Mouse (Mus musculus) midbrain, embryonic 13.5 days (tissue): ENCODE measurements around the gene Cdk9. TPM values are rescaled to one million over a fixed set of nuclear protein-coding genes. Genes with fewer than 3 reads are reported as not detected.

Experiments used
- ATAC-seq: fragments of 200-750 bp; cut with Nextera tagmentation; 2 replicates; pipeline ENCODE4 v1.8.0; 2017; ENCODE audit warnings: mild to moderate bottlenecking, moderate TSS enrichment, moderate library complexity
- H3K27ac ChIP-seq: fragments of 300-500 bp; sonication (generic); 2 replicates; pipeline ENCODE4 v1.5.1; 2015; ENCODE audit warnings: inconsistent platforms, mild to moderate bottlenecking, moderate library complexity
- H3K27me3 ChIP-seq: fragments of 300-500 bp; sonication (generic); 2 replicates; pipeline ENCODE4 v1.6.1; 2015; ENCODE audit warnings: mild to moderate bottlenecking, inconsistent platforms
- H3K36me3 ChIP-seq: fragments of 300-500 bp; sonication (generic); 2 replicates; pipeline ENCODE4 v1.6.1; 2015; ENCODE audit warnings: mild to moderate bottlenecking, inconsistent platforms
- H3K4me1 ChIP-seq: fragments of 300-500 bp; sonication (generic); replicated peaks from 2 replicates; pipeline ENCODE4 v1.6.1; 2015; ENCODE audit warnings: inconsistent platforms
- H3K4me2 ChIP-seq: fragments of 300-500 bp; sonication (generic); replicated peaks from 2 replicates; pipeline ENCODE4 v1.6.1; 2015; ENCODE audit warnings: moderate library complexity, mild to moderate bottlenecking, inconsistent platforms
- H3K4me3 ChIP-seq: fragments of 300-500 bp; sonication (generic); replicated peaks from 2 replicates; pipeline ENCODE4 v1.5.1; 2015; ENCODE audit warnings: mild to moderate bottlenecking, inconsistent platforms
- H3K9ac ChIP-seq: fragments of 300-500 bp; sonication (generic); replicated peaks from 2 replicates; pipeline ENCODE4 v1.6.1; 2015; ENCODE audit warnings: mild to moderate bottlenecking, inconsistent platforms
- H3K9me3 ChIP-seq: fragments of 300-500 bp; sonication (generic); 2 replicates; pipeline ENCODE4 v1.6.1; 2016; ENCODE audit warnings: mild to moderate bottlenecking, inconsistent platforms
- WGBS: fragments of 180-500 bp; shearing (Covaris S2); methylation state at CpG from one replicate; pipeline ENCODE4 v1.1.7; 2015; 5-methylcytosine and 5-hydroxymethylcytosine counted together
- microRNA counts: library from miRNA; unstranded; fragments of <30 nt; microRNA quantifications from one replicate; lab custom pipeline; 2016
- microRNA-seq: library from miRNA; unstranded; fragments of <30 nt; microRNA quantifications from one replicate; pipeline ENCODE4, GENCODE M21; 2016
- polyA plus RNA-seq: library from polyadenylated mRNA; unstranded; fragments of >200 nt; fragmentation: Nextera tagmentation; extraction: Ambion mirVana; gene quantifications from 2 replicates; pipeline ENCODE4 v1.2.1, GENCODE M21; 2015

Cdk9 gene
- polyA plus RNA-seq, 1 experiment from 2014 or later = 84.5 TPM

DNA sequence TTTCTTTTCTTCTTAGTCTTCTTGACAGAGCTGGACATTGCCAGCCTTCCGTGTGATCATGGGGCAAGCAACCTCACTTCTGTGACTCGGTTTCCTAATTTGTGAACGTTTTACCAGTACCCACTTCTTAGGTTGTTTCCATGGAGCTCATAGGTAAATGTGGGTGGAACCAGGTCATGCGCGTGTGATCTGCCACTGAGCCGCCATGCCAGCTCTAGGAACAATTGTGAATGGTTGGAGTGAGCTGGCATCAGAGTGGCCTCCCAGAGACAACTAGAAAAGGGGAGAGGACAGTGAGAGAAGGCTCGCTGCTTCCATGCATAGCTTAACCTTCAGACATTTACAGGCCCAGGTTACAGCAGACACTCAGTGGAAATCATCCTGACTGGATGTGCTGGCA lies 44.7 kb downstream of the Cdk9 start:
- peaks cover 2% of the 10 kb centered on the region; the same call in 1 of the 2 replicates for H3K4me1 ChIP-seq
- whole genome bisulfite sequencing = 64% methylated on average over 7 of the region's 7 CpGs
- H3K36me3 ChIP-seq = no peaks in the 10 kb centered on the region
- ATAC-seq = no peak
- H3K9ac ChIP-seq = no peak overlapping the region
- no peak overlapping the region for H3K4me2 ChIP-seq
- no peaks in the 10 kb centered on the region for H3K27me3 ChIP-seq
- no peak overlapping the region for H3K4me3 ChIP-seq
- H3K27ac ChIP-seq = 0 out of 2 replicates have a peak overlapping the region, but pooled peaks have one; percentile 7
- H3K9me3 ChIP-seq = no peaks in the 10 kb centered on the region

DNA sequence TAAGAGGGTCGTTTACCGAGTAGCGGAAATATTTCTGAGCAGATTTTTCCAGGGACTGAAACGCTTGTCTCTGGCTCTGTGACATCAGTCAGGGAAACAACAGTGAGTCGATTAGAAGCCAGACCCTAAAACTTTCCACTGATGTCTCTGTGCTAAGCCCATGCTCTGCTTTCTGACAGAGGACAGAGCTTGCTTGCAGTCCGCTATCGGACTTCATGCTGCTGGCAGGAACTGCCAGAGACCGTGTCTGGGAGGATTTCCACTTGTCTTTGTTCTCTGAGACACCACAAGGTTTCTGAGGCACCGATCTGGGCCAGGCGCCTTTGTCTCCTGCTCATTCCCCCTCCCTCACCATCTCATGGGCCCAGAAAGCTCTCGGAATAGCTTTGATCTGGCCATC lies 45.1 kb downstream of the Cdk9 start:
- ATAC-seq = 0 out of 2 replicates have a peak, but pooled peaks have one; percentile 17
- Histone ChIP-seq H3K27me3 (no peaks in the 10 kb centered on the region), H3K27ac (0 out of 2 replicates have a peak overlapping the region, but pooled peaks have one; percentile 7), H3K4me2 (no peak overlapping the region), H3K4me3 (no peak overlapping the region), H3K9me3 (no peaks in the 10 kb centered on the region), H3K4me1 (peaks cover 2% of the 10 kb centered on the region; the same call in 1 of the 2 replicates), H3K36me3 (no peaks in the 10 kb centered on the region), H3K9ac (no peak overlapping the region)
- WGBS = 20% methylated on average over 11 of the region's 11 CpGs

DNA sequence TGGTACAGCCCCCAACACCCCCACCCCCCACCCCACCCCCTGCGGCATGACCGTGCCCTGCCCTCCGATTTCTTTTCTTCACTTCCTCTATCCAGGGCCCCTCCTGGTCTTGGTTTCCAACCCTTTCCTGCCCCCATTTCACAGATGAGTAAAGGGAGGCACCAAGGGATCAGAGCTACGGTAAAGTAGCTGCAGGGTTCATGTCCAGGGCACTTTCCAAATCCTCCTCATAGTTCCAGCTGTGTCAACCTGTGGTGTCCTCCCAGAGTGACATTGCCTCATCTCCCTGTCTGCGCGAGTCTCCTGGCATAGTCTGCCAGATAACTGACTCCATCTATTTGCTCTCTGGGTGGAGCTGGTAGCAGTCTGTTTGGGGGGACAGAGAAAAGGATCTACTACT lies 47.0 kb downstream of the Cdk9 start:
- H3K9me3 ChIP-seq = no peaks in the 10 kb centered on the region
- no peaks in the 10 kb centered on the region for H3K36me3 ChIP-seq
- peaks cover 4% of the 10 kb centered on the region; the same call in 1 of the 2 replicates for H3K4me1 ChIP-seq
- H3K4me2 ChIP-seq = no peak overlapping the region
- H3K27ac ChIP-seq = no peak overlapping the region
- ATAC-seq = no peak
- no peaks in the 10 kb centered on the region for H3K27me3 ChIP-seq
- H3K4me3 ChIP-seq = no peak overlapping the region
- no peak overlapping the region for H3K9ac ChIP-seq
- WGBS = 94% methylated on average over 6 of the region's 6 CpGs

DNA sequence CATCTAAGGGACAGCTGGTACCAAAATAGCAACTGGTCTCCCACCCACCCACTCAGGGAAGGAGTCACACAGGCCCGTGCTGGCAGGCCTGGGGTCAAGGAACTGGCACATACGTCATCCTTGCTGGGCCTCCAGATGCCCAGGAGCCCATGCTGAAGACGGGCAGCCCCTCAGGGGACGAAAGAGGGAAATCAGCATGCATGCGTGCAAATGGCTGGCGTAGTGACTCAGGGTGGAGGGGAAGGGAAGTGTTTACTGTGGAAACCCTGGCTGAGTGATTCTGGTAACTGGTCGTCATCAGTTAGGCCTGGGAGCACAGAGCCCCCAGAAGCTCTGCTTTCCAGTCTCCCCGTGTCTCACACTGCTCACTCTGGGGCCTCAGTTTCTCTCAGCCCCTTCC lies 47.5 kb downstream of the Cdk9 start:
- no peak for ATAC-seq
- WGBS = 81% methylated on average over 8 of the region's 8 CpGs
- no peaks in the 10 kb centered on the region for H3K9me3 ChIP-seq
- H3K27me3 ChIP-seq = no peaks in the 10 kb centered on the region
- H3K27ac ChIP-seq = no peak overlapping the region
- H3K4me1 ChIP-seq = peaks cover 4% of the 10 kb centered on the region; the same call in 1 of the 2 replicates
- H3K36me3 ChIP-seq = no peaks in the 10 kb centered on the region
- no peak overlapping the region for H3K4me2 ChIP-seq
- H3K9ac ChIP-seq = no peak overlapping the region
- H3K4me3 ChIP-seq = no peak overlapping the region

DNA sequence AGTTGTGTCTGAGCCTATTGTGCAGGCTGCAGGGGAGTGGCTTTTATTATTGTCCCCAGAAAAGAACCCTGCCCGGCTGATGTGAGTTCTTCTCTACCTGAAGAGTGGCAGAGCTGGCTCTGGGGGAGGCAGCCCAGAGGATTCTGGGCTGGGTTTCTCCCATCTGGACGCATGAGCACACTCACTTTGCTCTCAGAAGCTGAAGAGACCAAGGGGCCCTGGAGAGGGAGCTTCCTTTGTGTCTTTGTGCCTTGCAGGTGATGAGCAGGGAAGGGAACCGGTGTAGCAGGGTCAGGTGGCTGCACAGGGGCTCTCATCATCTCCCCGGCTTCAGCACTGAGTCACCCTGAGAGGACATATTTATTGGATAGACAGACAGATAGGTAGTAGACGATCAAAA lies 50.6 kb downstream of the Cdk9 start:
- Histone ChIP-seq H3K4me1 (0 out of 2 replicates have a peak, but pooled peaks cover 2% of the 10 kb centered on the region), H3K36me3 (no peaks in the 10 kb centered on the region), H3K27ac (no peak overlapping the region; the same call in 1 of the 2 replicates), H3K9me3 (no peaks in the 10 kb centered on the region), H3K4me2 (no peak overlapping the region), H3K27me3 (no peaks in the 10 kb centered on the region), H3K9ac (no peak overlapping the region), H3K4me3 (no peak overlapping the region)
- 54% methylated on average over 5 of the region's 5 CpGs for WGBS
- no peak for ATAC-seq

DNA sequence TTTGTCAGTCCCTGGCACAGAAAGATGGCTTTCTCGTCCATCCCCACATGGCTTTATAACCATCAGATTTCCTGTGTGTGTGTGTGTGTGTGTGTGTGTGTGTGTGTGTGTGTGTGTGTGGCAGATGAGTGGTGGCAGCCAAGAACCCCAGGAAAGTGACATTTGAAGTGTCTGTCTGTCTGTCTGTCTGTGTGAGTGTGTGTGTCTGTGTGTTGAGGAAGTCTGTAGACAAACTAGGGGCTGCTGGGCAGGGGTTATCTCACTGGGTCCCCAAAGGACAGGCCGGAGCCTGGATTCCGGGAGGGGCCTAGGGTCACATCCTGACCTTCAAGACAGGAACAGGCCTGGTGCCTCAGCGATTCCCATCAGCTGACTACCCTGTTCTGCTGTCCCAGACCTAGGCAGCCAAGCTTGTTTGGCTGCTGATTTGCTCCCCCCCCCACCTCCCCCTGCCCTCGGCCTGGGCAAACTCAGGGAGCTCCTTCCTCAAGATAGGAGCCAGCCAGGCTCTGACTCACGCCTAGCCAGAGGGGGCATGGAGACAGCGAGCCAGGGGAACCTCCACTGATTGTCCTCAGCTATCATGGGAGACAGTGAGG lies 51.3 kb downstream of the Cdk9 start:
- Histone ChIP-seq H3K4me1 (0 out of 2 replicates have a peak, but pooled peaks cover 2% of the 10 kb centered on the region), H3K27ac (no peak overlapping the region; the same call in 1 of the 2 replicates), H3K27me3 (no peaks in the 10 kb centered on the region), H3K36me3 (no peaks in the 10 kb centered on the region), H3K9ac (no peak overlapping the region), H3K4me3 (no peak overlapping the region), H3K4me2 (no peak overlapping the region), H3K9me3 (no peaks in the 10 kb centered on the region)
- WGBS = 70% methylated on average over 7 of the region's 7 CpGs
- no peak for ATAC-seq

DNA sequence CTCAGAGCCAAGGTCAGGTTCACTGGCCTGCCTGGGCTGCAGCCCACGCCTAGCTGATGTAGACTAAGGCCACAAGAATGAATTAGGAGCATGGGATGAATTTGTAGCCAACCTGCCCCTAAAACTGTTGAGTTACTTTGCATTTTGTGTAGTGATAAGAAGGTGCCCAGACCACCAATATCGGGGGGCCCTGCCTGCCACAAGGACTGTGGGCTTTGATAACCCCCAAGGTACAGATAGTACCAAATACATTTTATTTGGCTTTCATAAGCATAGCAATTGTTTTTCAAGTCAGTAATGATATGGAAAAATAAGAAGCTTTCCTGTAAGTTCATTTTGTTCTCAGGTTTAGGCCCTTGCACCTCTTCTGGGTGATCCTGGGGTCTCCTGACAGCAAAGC lies 54.0 kb downstream of the Cdk9 start:
- Histone ChIP-seq H3K36me3 (no peaks in the 10 kb centered on the region), H3K27ac (no peak overlapping the region), H3K9me3 (no peaks in the 10 kb centered on the region), H3K4me1 (0 out of 2 replicates have a peak, but pooled peaks cover 2% of the 10 kb centered on the region), H3K9ac (no peak overlapping the region), H3K4me2 (no peak overlapping the region), H3K4me3 (no peak overlapping the region), H3K27me3 (no peaks in the 10 kb centered on the region)
- 87% methylated on average over 2 of the region's 2 CpGs for WGBS
- ATAC-seq = no peak

DNA sequence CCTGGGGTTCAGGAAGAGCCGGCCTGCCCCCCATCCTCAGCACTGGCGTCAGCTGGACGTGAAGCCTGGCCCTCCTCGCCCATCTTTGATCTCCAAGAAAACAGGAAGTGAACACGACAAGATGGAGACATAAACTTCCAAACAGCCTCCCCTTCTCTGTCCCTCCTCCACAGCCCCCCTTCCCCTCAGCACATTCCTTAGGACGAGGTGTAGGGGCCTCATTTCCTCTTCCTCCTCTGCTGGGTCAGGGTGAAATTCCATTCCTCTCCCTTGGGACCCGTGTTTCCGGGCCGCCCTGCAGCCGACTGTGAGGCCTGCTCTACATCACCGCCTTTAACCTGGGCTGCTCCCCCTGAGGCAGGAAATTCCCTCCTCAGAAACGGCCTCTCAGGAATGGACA lies 57.0 kb downstream of the Cdk9 start:
- H3K27me3 ChIP-seq = no peaks in the 10 kb centered on the region
- no peaks in the 10 kb centered on the region for H3K4me1 ChIP-seq
- H3K9me3 ChIP-seq = no peaks in the 10 kb centered on the region
- no peak overlapping the region for H3K4me2 ChIP-seq
- no peaks in the 10 kb centered on the region for H3K36me3 ChIP-seq
- ATAC-seq = no peak
- H3K9ac ChIP-seq = no peak overlapping the region
- 77% methylated on average over 12 of the region's 12 CpGs for WGBS
- no peak overlapping the region for H3K4me3 ChIP-seq
- H3K27ac ChIP-seq = no peak overlapping the region

MicroRNA genes within 50 kb of the gene (microRNA counts, 519-probe panel; counts per million panel counts)
- microRNA mmu-miR-2861 (lab: Ali Mortazavi, UCI) = 110 counts per million, percentile 56 among the panel's probes with 10 or more counts

Small RNA genes within 50 kb of the gene (microRNA-seq; reads per million reads assigned to microRNA genes)
- gene Gm47291 (not detected), gene Mir2861 (not detected), gene Mir3960 (not detected), gene Mir8093 (not detected)

Other genes starting within 250 kb of the Cdk9 start
- gene Fam102a, start 177.7 kb downstream of the Cdk9 start, polyA plus RNA-seq = 5.6 and 7.3 TPM in 2 replicates
- 133 and 147 TPM in 2 replicates for gene Dpm2, start 142.2 kb downstream of the Cdk9 start, polyA plus RNA-seq
- gene Pip5kl1, start 138.3 kb downstream of the Cdk9 start, polyA plus RNA-seq = 4.8 TPM in 2 replicates
- gene 9430097D07Rik, start 137.4 kb downstream of the Cdk9 start, polyA plus RNA-seq = 0.34 and 0.55 TPM in 2 replicates
- gene St6galnac4, start 126.0 kb downstream of the Cdk9 start, polyA plus RNA-seq = 15.2 and 16.3 TPM in 2 replicates
- gene St6galnac6, start 113.4 kb downstream of the Cdk9 start, polyA plus RNA-seq = 10.1 and 11.3 TPM in 2 replicates
- gene Ak1, start 91.3 kb downstream of the Cdk9 start, polyA plus RNA-seq = 62.5 and 62.9 TPM in 2 replicates
- gene Eng, start 66.5 kb downstream of the Cdk9 start, polyA plus RNA-seq = 22.0 and 24.8 TPM in 2 replicates
- 16.5 and 16.6 TPM in 2 replicates for gene Fpgs, start 8.9 kb downstream of the Cdk9 start, polyA plus RNA-seq
- gene Sh2d3c, start 8.0 kb upstream of the Cdk9 start, polyA plus RNA-seq = 37.8 and 40.7 TPM in 2 replicates
- 3.9 TPM in 2 replicates for gene 6330409D20Rik, start 27.9 kb upstream of the Cdk9 start, polyA plus RNA-seq
- gene Tor2a, start 44.2 kb upstream of the Cdk9 start, polyA plus RNA-seq = 48.0 and 52.6 TPM in 2 replicates
- gene Ttc16, start 62.6 kb upstream of the Cdk9 start, polyA plus RNA-seq = 0.35 and 0.52 TPM in 2 replicates
- gene Ptrh1, start 62.7 kb upstream of the Cdk9 start, polyA plus RNA-seq = 4.1 and 4.2 TPM in 2 replicates
- gene Cfap157, start 71.4 kb upstream of the Cdk9 start, polyA plus RNA-seq = 0.46 and 2.0 TPM in 2 replicates
- 165 and 168 TPM in 2 replicates for gene Stxbp1, start 134.2 kb upstream of the Cdk9 start, polyA plus RNA-seq
- gene Fam129b, start 163.0 kb upstream of the Cdk9 start, polyA plus RNA-seq = 20.9 and 27.5 TPM in 2 replicates
- gene Rpl12, start 248.5 kb upstream of the Cdk9 start, polyA plus RNA-seq = 88.9 and 96.0 TPM in 2 replicates
- gene Lrsam1, start 248.5 kb upstream of the Cdk9 start, polyA plus RNA-seq = 18.1 and 21.1 TPM in 2 replicates